Mouse (Mus musculus) liver, embryonic 13.5 days (tissue): ENCODE results near the gene Gclm. TPM values are rescaled to one million over a fixed set of nuclear protein-coding genes. Genes with fewer than 3 reads are reported as not detected.

Experiments
- ATAC-seq: fragments of 200-750 bp; cut with Nextera tagmentation; 2 replicates; pipeline ENCODE4 v1.8.0; 2017; ENCODE audit warnings: low read depth, mild to moderate bottlenecking, moderate number of reproducible peaks, moderate library complexity
- DNase-seq: peaks from one replicate; pipeline ENCODE4 v3.0.0; 2022
- H3K27ac ChIP-seq: fragments of 300-500 bp; sonication (generic); 2 replicates; pipeline ENCODE4 v1.5.1; 2015; ENCODE audit warnings: moderate library complexity, mild to moderate bottlenecking, inconsistent platforms
- H3K27me3 ChIP-seq: fragments of 300-500 bp; sonication (generic); 2 replicates; pipeline ENCODE4 v1.6.1; 2015; ENCODE audit warnings: mild to moderate bottlenecking, inconsistent platforms
- H3K36me3 ChIP-seq: fragments of 300-500 bp; sonication (generic); 2 replicates; pipeline ENCODE4 v1.6.1; 2015; ENCODE audit warnings: mild to moderate bottlenecking, inconsistent platforms
- H3K4me1 ChIP-seq: fragments of 300-500 bp; sonication (generic); replicated peaks from 2 replicates; pipeline ENCODE4 v1.6.1; 2015; ENCODE audit warnings: inconsistent platforms
- H3K4me2 ChIP-seq: fragments of 300-500 bp; sonication (generic); 2 replicates; pipeline ENCODE4 v1.6.1; 2015; ENCODE audit warnings: inconsistent platforms, mild to moderate bottlenecking, moderate library complexity
- H3K4me3 ChIP-seq: fragments of 300-500 bp; sonication (generic); replicated peaks from 2 replicates; pipeline ENCODE4 v1.5.1; 2015; ENCODE audit warnings: mild to moderate bottlenecking, inconsistent platforms
- H3K9ac ChIP-seq: fragments of 300-500 bp; sonication (generic); 2 replicates; pipeline ENCODE4 v1.6.1; 2015; ENCODE audit warnings: mild to moderate bottlenecking, inconsistent platforms
- H3K9me3 ChIP-seq: fragments of 300-500 bp; sonication (generic); replicated peaks from 2 replicates; pipeline ENCODE4 v1.6.1; 2016; ENCODE audit warnings: inconsistent platforms
- WGBS: fragments of 180-500 bp; shearing (Covaris S2); methylation state at CpG from one replicate; pipeline ENCODE4 v1.1.7; 2015; ENCODE audit not compliant: insufficient replicate concordance; 5-methylcytosine and 5-hydroxymethylcytosine counted together
- polyA plus RNA-seq: library from polyadenylated mRNA; unstranded; fragments of >200 nt; fragmentation: Nextera tagmentation; extraction: Ambion mirVana; gene quantifications from 2 replicates; pipeline ENCODE4 v1.2.1, GENCODE M21; 2015

Gene Gclm
- polyA plus RNA-seq, result 455 and 466 TPM in 2 replicates

DNA sequence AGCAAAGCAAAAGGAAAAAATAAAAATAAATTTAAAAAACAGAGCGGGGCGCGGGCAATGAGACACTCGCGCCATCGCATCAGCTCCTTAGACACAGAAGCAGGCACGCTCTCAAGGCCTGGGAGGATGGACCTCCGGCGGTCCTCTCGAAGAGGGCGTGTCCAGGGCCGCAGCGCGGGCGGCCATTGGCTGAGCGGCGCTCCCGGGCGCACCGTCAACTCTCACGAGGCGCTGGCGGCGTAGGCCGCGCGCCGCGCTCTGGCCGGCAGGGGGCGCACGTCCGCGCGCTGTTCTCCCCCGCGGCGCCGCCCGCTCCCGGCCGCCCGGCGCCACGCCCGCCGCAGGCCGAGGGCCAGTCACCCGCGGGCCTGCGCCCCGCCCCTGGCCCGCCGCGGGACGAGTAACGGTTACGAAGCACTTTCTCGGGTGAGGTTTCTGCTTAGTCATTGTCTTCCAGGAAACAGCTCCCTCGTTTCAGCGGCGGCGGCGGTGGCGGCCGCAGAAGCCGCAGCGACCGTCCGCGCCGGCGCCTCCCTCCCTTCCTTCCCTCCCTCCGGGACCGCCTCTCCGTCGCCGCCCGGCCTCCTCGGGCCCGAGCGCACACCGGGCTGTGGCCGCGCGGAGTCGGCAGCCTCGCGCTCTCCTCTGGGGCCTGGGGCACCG is at the start of gene Gclm:
Gene Gclm, plus strand, starts transcription at position 343 of the 663 bp plus-strand sequence.
- H3K9ac ChIP-seq, result peak within 1 kb of the TSS; percentile 100
- under 1% methylated on average over 89 of the region's 90 CpGs for WGBS
- peaks cover 51% of the 10 kb centered on the region for H3K4me1 ChIP-seq

DNA sequence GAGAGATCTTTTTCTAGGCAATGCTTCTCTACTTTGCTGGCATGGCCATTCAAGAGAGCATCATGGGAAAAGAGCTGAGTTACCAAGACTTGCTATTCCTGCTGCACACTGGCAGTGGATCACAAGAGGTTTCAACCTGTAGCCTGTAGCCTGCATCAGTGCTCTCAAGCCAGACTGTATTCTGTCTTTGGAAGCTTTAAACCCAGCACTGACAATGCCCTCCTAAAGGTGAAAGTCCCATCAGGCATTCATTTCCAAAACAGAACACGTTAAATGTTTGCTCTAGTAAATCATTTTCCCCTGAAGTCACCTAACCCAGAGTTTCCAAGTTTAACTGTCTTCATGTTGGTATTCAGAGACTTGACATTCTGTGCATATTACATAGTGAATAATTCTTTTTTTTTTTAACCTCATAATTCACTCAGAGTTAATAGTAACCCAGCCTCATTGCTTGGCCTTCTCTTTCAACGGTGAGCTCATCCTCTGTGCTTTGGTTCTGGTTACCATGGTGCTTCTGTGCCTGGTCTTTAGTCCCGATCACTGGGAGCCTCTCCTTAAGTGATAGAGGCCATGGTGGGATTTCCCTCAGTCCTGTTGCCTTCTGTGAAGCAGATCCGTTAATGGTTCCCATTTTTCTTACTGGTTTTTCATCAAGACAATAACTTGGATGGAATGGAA is 48.6 kb upstream of the Gclm start:
- WGBS, result 59% methylated on average over 4 of the region's 4 CpGs
- no peak for DNase-seq
- no peak overlapping the region for H3K27ac ChIP-seq

More for the DNA sequence above, at the start of gene Gclm:
- peak within 1 kb of the TSS; percentile 100 for H3K27ac ChIP-seq
- H3K36me3 ChIP-seq, result peaks cover 16% of the 10 kb centered on the region
- DNase-seq, result peak; percentile 93
- ATAC-seq, result peak; percentile 87
- no peaks in the 10 kb centered on the region for H3K9me3 ChIP-seq
- no peaks in the 10 kb centered on the region for H3K27me3 ChIP-seq
- H3K4me2 ChIP-seq, result peak within 1 kb of the TSS; percentile 79
- peak within 1 kb of the TSS; percentile 100 for H3K4me3 ChIP-seq

DNA sequence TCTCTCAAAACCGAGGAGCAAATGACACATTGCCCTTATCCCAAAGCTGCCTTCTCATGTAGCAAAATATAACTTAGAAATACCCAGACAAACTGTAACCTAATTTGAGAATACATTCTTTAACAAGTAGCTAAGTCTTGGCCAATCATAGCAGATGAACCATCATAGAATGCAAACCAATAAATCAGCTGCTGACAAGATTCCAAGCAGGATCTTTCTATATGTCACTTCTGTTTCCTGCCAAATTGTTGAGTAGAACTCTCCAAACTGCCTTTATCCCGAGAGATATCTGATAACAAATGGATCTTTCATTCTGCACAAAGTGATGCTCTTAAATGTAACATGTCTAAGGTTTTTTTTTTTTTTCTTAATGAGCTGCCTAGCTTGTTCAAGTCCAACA is 46.8 kb upstream of the Gclm start:
- DNase-seq (no peak), ATAC-seq (no peak)
- H3K9me3 ChIP-seq, result no peaks in the 10 kb centered on the region
- H3K4me3 ChIP-seq, result no peak overlapping the region
- H3K4me1 ChIP-seq, result peaks cover 16% of the 10 kb centered on the region
- no peak overlapping the region for H3K4me2 ChIP-seq
- H3K27me3 ChIP-seq, result no peaks in the 10 kb centered on the region
- H3K27ac ChIP-seq, result peak overlapping the region; percentile 35; the same call in 1 of the 2 replicates
- no peak overlapping the region for H3K9ac ChIP-seq
- WGBS, result 50% methylated on average over 2 of the region's 2 CpGs
- H3K36me3 ChIP-seq, result no peaks in the 10 kb centered on the region

More for the DNA sequence above, 48.6 kb upstream of the Gclm start:
- Histone ChIP-seq H3K4me1 (peaks cover 7% of the 10 kb centered on the region; the same call in 1 of the 2 replicates), H3K36me3 (no peaks in the 10 kb centered on the region), H3K4me3 (no peak overlapping the region), H3K9ac (no peak overlapping the region), H3K9me3 (no peaks in the 10 kb centered on the region), H3K27me3 (no peaks in the 10 kb centered on the region), H3K4me2 (no peak overlapping the region)
- no peak for ATAC-seq

DNA sequence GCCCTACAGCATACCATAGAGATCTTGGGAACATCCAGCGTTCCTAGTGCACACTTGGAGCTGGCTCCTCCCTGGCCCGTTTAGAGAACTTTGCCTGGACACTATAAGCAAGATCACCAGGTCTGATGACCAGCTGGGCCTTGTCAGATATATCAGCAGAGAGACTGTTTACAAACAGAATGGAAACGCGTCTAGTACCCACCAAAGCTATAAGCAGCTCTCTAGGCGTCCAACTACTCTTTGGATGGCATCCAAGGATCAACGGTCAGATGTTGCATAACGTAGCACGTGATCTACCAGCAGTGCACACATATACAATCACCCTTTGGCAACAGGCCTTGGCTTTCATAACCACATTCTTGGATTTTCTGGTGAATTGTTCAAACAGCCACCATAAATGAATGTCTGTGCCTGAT is 46.4 kb upstream of the Gclm start:
- 63% methylated on average over 8 of the region's 8 CpGs for WGBS
- no peak overlapping the region for H3K4me3 ChIP-seq
- peak; percentile 75 for ATAC-seq
- H3K36me3 ChIP-seq, result no peaks in the 10 kb centered on the region
- no peak for DNase-seq
- H3K27me3 ChIP-seq, result no peaks in the 10 kb centered on the region
- no peak overlapping the region for H3K9ac ChIP-seq
- H3K4me1 ChIP-seq, result peaks cover 16% of the 10 kb centered on the region
- H3K9me3 ChIP-seq, result no peaks in the 10 kb centered on the region
- peak overlapping the region; percentile 35; the same call in 1 of the 2 replicates for H3K27ac ChIP-seq
- H3K4me2 ChIP-seq, result no peak overlapping the region

DNA sequence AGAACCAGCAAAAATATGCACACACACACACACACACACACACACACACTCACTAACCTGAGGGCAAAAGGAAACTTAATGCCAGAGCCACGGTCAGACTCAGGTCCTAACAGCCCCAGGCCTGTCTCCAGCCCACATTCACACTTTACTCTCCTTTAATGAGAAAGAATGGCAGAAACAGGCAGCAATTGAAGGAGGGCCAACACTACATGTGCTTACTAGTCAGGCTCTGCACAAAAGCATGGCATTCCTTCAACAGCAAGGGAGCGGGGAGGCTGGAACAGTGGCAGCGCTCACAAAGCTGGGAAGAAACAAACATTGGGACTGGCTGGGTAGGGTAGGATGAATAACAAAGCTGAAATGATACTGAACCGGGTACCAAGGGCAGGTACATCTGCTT is 45.8 kb upstream of the Gclm start:
- Histone ChIP-seq H3K4me1 (peaks cover 16% of the 10 kb centered on the region), H3K36me3 (no peaks in the 10 kb centered on the region), H3K4me2 (no peak overlapping the region), H3K27ac (peak overlapping the region; percentile 55), H3K9ac (no peak overlapping the region), H3K9me3 (no peaks in the 10 kb centered on the region), H3K27me3 (no peaks in the 10 kb centered on the region), H3K4me3 (no peak overlapping the region)
- DNase-seq (no peak), ATAC-seq (no peak)
- WGBS, result 81% methylated on average over 4 of the region's 4 CpGs

DNA sequence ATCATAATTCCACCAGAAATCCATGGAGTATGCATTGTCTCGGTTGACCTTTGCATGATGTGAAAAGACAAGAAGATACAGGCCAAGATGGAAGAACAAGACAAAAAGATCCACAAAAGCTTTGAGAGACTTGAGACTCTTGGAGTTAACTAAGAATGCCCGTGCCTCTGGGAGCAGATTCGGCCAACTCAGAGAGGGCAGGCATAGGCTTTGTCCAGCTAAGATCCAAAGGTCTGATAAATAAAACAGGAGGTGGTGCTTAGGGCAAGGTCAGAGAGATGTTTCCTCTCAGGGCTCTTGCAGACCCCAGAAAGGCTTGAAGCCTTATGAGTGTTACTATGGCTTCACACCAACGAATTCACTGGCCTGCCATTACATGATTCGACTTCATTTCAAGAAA is 45.3 kb upstream of the Gclm start:
- Histone ChIP-seq H3K9ac (no peak overlapping the region), H3K27ac (peak overlapping the region; percentile 55; the same call in 1 of the 2 replicates), H3K4me1 (peaks cover 16% of the 10 kb centered on the region), H3K27me3 (no peaks in the 10 kb centered on the region), H3K9me3 (no peaks in the 10 kb centered on the region), H3K4me3 (no peak overlapping the region), H3K36me3 (no peaks in the 10 kb centered on the region), H3K4me2 (no peak overlapping the region)
- ATAC-seq (no peak), DNase-seq (no peak)
- 60% methylated on average over 5 of the region's 5 CpGs for WGBS

DNA sequence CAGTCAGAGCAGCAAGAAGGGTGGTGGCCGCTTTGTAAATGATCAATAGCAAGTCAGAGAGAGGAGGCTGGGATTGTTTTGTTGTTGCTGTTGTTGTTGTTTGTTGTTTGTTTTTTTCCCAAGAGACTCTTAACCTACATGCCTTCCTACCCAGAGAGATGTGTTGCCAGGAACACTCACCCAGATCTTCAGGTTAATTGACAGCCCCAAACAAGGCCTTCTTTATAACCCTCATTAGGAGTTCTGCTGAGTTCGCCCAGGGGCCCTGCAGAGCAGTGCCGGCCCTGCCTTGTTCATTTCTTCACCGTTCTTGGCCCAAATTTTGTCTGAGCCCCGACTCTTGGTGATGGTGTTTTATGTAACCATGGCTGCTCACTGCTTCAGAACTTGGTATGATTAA is 44.9 kb upstream of the Gclm start:
- no peak overlapping the region for H3K4me2 ChIP-seq
- no peak overlapping the region for H3K9ac ChIP-seq
- H3K27me3 ChIP-seq, result no peaks in the 10 kb centered on the region
- H3K4me1 ChIP-seq, result peaks cover 16% of the 10 kb centered on the region
- no peak overlapping the region for H3K27ac ChIP-seq
- DNase-seq (no peak), ATAC-seq (no peak)
- H3K9me3 ChIP-seq, result no peaks in the 10 kb centered on the region
- 72% methylated on average over 5 of the region's 5 CpGs for WGBS
- H3K4me3 ChIP-seq, result no peak overlapping the region
- H3K36me3 ChIP-seq, result no peaks in the 10 kb centered on the region

DNA sequence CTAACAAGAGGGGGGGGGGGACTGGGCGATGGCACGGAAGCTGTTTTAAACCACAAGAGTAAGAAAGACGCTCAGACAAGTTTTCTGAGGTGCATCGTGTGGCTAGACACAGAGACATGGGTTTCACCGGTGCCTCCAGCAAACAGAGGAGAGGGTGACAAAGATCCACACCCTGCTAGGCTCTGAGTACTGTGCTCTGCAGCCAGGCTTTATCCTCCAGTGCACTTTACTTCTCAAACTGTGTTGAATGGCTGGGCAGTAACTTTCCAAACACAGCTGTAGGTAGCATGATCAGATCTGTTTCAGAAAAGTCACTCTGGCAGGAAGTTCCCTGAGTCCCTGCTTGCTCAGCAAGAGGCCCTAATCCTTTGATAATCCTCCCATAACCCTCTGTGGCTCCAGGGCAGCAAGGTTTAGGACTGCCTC is 43.0 kb upstream of the Gclm start:
- H3K36me3 ChIP-seq, result no peaks in the 10 kb centered on the region
- no peak overlapping the region for H3K27ac ChIP-seq
- H3K27me3 ChIP-seq, result no peaks in the 10 kb centered on the region
- H3K9ac ChIP-seq, result no peak overlapping the region
- H3K9me3 ChIP-seq, result no peaks in the 10 kb centered on the region
- no peak overlapping the region for H3K4me3 ChIP-seq
- DNase-seq (no peak), ATAC-seq (no peak)
- H3K4me2 ChIP-seq, result no peak overlapping the region
- H3K4me1 ChIP-seq, result peaks cover 14% of the 10 kb centered on the region
- 9% methylated on average over 5 of the region's 5 CpGs for WGBS

DNA sequence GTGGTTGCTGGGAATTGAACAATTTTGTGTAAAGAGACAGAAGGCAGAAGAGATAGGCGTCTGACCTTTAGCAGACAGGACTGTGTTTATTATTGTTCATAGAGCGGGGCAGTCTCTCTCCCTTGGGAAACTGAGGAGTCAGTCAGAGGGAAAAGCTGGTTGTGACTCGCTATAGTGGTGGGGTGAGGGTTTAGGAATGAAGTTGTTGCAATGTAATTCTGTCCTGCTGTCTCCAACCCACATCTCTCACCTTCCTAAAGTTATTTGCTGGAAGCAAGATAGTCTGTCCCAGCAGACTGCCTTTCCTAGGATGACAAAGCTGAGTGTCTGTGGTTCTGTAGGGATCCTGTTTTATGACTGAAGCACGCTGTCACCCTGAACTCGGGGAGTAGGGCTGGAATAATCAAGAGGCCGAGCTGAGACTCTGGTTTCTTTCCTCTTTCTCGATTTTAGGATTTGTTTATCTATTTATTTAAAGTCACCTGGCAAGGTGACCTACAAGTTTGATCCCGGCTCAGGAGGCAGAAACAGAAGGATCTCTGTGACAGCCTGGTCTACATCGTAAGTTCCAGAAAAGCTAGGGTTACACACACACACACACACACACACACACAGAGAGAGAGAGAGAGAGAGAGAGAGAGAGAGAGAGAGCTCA is 41.6 kb upstream of the Gclm start:
- no peak overlapping the region for H3K4me2 ChIP-seq
- DNase-seq (no peak), ATAC-seq (no peak)
- peaks cover 20% of the 10 kb centered on the region for H3K4me1 ChIP-seq
- H3K9me3 ChIP-seq, result no peaks in the 10 kb centered on the region
- H3K9ac ChIP-seq, result no peak overlapping the region
- no peak overlapping the region for H3K27ac ChIP-seq
- no peaks in the 10 kb centered on the region for H3K27me3 ChIP-seq
- WGBS, result 61% methylated on average over 9 of the region's 9 CpGs
- H3K36me3 ChIP-seq, result no peaks in the 10 kb centered on the region
- no peak overlapping the region for H3K4me3 ChIP-seq

DNA sequence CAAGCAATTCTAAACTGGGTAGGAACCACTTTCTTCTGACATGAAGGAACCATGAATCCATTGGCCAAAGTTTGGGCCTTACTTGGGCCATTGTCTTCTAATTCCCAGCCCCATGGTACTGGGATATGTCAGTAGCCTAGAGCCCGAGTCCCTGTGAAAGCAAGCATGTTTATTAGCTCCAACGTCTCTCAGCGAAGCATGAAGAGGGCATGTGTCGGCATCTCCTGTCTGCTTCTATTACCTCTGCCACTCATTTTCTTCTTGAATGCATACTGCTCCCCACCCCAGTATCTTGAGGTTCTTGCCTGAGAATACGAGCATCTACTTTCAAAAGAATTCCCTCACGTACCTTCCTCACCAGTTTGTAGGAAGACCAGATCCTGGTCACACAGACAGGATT is 39.6 kb upstream of the Gclm start:
- Histone ChIP-seq H3K27ac (0 out of 2 replicates have a peak overlapping the region, but pooled peaks have one; percentile 13), H3K9me3 (no peaks in the 10 kb centered on the region), H3K4me3 (no peak overlapping the region), H3K4me2 (no peak overlapping the region), H3K4me1 (peaks cover 19% of the 10 kb centered on the region), H3K36me3 (no peaks in the 10 kb centered on the region), H3K27me3 (no peaks in the 10 kb centered on the region), H3K9ac (no peak overlapping the region)
- DNase-seq (no peak), ATAC-seq (no peak)
- 72% methylated on average over 6 of the region's 6 CpGs for WGBS

DNA sequence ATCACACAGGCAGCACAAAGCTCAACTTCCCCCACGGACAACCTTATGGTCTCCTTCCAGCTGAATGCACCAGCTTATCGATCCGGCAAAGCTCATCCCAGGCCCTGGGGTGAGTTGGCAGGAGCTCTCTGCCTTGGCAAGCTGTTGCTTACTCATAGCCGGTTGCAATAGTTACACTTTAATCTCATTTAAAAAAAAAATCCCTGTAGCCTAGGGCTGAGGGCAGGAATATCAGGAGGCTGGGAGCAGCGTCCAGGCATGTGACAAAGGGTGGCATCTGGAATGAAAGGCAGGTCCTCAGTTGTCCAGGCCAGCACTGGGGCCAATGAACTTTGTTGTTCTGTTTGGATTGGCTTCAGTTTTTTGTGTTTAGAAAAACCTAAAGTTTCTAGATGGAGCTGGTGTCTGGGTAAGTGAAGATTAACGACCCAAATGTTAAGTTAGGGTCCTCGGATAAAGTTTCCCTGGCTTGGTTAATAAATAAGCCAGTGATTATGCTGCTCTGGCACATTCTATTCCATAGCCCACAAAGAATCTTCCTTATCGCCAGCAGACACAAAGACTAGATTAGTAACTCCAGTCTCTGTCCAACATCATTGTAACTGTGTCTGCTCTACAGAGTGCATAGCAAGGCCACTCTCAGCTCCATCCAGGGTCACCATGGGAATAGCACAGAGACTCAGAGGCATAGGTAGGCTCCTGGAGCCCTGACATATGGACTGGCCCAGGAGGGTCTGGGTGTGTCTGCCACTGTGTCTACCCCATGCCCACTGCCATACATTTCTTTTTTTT is 38.9 kb upstream of the Gclm start:
- Histone ChIP-seq H3K9me3 (no peaks in the 10 kb centered on the region), H3K9ac (no peak overlapping the region), H3K4me1 (peaks cover 19% of the 10 kb centered on the region), H3K36me3 (no peaks in the 10 kb centered on the region), H3K4me2 (no peak overlapping the region), H3K27ac (peak overlapping the region; percentile 43; the same call in 1 of the 2 replicates), H3K27me3 (no peaks in the 10 kb centered on the region), H3K4me3 (no peak overlapping the region)
- no peak for DNase-seq
- WGBS, result 56% methylated on average over 8 of the region's 8 CpGs
- ATAC-seq, result peak; percentile 66
